Mouse (Mus musculus) spleen, postnatal 10 days (tissue): ENCODE results near the gene Sirpa.

Source experiments
- DNase-seq, 2 experiments: peaks; one replicate each; pipeline ENCODE4 v3.0.0; 2021 to 2022; ENCODE audit warnings: low spot score in 2 of 2

The Sirpa gene

DNA sequence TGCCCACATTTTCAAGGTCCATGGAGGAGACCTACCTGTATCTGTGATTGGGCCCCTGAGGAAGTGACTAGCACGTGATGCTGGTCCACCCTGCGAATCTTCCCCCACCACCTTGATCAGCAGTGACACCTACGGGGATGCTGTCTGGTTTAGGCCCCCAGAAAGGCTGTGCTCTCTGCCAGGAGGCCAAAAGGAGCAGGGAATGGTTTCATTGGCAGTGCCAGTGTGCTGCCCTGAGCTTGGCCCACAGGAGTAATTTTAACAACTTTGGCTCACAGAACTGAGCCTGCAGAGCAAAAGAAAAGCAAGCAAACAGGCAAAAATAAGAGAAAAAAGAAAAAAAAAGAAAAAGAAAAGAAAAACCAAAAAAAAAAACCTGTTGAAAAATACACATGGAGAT is 13.2 kb downstream of the Sirpa start:
- DNase-seq = no peak

DNA sequence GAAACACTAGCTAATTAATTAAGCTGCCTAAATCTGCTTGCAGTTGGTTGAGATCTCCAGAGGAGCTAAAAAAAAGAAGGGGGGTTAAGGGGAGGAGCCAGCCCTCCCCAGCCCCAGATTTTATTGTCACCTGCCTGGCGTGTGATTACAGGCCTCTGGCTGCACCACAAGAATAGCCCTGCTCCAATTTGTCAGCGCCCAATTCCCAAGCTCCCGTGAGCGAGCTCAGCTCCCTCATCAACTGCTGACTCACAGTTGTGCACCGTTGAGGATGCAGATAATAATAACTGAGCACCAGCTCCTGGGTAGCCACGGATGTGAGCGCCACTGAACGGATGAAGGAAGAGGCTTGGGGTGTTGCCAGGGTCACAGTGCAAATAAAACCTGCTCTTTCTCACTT is 13.6 kb downstream of the Sirpa start:
- no peak for DNase-seq

DNA sequence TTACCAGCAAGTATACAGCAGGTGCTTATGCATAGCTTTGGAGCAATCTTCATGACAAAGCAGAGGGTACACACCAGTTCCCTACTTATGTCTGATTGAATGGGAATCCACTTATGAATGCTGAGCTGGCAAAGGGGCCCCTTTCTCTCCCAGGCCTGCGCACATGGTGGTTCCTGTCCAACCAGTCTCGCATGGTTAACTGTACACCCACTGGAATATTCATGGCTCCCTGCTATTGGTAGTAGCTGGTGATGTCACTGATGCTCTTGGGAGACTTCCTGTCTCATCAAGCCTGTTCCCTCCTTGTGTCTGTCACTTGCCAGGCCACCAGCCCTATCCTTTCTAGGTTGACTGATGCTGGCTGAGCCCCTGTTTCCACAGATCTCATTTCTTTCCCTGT is 14.3 kb downstream of the Sirpa start:
- no peak for DNase-seq

DNA sequence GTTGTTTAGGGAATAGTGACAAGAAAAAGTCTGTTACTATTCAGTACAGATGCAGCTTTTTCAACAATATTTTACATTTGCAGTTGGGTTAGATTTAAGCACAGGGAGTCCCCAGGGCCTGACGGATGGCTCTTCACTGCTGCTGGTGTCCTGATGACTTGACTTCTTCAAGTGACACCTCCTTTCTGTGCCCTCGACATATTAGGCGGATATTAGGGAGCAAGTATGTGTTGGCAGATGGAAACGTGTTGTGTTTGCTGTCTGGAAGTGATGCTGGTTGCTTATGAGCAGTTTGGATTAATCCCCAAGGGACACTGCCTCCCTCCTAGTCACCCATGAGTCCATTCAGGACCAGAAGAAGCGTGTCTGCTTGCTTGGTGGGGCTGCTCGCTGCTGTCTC is 21.3 kb downstream of the Sirpa start:
- no peak for DNase-seq

DNA sequence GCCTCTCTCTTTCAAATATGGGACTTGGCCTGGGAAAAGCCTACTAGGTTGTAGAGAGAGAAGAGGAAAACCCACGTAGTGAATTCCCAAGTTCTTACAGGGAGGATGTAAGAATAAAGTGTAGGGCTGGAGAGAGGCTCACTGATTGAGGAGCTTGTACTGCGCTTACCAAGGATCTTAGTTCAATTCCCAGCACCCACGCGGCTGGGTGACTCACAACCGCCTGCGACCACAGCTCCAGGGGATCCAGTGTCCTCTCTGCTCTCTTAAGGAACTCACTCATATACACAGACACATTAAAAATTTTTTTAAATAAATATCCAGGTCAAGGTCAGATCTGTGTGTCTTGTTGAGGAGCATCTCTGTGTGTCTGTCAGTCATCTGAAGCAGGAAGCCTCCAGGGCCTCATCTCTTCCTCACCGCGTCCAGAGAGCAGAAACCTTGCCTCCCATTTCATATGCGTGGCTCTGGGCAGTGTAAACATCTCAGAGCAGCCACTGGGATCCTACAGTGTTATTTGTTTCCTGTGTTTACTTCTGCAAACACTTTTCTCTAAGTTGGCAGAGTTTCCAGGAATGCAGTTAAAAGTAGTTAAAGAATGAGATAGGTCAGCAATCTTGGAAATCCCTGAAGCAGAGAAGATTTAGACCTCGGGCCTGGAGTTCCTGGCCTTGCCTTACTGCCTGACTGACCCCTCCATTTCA is 22.0 kb downstream of the Sirpa start:
- DNase-seq = no peak

DNA sequence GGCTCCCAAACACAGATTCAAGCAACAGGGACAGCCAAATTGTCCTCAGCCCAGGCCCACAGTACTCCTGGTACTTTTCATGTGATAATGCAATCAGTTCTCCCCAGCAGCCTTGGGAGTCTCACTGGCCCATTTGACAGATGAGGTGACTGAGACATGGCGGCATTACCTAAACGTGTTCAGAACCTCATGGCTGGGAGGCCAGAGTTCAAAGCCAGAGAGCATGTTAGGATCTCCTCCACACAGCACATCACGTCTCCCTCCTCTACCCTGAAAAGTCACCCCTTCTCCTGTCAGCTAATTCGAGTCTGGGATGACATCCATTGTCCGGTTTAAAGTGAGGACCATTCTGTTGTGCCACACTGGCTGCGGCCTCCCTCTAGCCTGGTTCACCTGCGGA is 27.5 kb downstream of the Sirpa start:
- DNase-seq = no peak

DNA sequence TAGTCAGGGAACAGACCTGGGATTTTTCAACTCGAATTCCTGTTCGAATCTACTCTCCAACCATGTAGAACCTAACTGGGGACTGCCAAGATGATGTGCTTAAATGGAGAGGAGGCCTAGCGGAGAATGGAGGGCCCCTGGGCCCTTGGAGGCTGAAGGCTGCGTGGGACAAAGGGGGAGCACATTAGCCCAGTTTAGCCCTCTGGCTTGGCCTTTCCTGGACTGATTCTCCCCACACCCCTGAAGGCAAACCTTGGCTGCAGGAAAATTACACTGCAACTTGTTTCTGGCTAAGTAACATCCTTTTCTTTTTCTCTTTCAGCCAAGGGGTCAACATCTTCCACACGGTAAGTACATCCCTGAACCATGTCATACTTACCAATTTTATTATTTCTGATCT is 28.2 kb downstream of the Sirpa start:
- DNase-seq = no peak

DNA sequence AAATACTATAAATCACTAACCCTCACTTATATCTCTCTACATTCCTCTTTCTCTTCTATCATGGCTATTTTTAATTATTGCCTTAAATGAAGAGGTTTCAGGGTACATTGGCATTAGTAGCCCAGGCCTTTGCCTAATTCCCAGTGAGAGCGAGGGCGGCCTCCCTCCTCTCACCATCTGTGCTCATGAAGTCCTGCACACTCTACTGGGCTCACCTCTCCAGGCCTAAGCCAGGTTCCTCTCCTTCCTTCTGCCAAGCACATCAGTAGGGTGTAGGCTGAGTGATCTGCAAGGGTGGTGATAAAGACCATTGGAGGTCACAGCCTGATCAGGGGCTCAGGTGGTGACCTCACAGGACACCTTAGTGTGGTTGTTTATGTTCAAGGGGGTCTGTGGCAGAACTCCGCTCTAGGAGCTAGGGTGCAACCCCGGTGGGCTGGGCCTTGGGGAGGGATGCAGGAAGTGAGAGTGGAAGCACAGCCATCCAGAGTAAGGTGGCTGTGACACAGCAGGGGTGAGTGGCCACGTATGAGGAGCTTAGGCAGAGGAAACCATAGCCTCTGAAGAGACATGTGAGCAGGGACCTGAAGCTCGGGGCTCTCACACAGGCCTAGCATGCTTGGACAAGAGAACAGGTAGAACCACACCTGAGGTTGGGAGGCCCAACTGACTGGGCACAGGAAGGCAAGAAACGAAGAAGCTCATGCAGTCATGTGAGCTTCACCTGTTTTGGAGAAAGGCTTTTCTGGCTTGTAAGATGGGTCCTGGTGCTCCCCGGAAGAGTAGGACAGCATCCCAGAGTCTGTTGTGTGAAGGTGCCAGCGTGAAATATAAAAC is 29.2 kb downstream of the Sirpa start:
- no peak for DNase-seq

DNA sequence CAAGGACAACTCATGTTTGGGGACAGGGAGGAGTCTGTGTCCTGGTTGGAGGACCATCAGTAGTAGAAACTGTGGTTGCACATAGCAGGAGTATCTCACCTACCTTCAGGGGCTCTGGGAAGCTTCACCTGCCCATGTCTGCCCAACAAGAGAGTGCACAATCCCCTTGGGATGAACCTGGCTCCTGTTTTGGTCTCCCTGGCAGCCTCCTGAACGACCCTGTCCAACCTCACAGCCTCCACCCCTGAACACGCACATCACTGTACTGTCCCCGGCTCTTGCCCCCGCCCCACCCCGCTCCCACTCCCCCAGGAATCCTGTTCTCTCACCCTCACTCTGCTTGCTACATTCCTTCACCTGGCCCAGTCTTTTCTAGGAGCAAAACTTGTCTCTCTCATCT is 30.3 kb downstream of the Sirpa start:
- no peak for DNase-seq

DNA sequence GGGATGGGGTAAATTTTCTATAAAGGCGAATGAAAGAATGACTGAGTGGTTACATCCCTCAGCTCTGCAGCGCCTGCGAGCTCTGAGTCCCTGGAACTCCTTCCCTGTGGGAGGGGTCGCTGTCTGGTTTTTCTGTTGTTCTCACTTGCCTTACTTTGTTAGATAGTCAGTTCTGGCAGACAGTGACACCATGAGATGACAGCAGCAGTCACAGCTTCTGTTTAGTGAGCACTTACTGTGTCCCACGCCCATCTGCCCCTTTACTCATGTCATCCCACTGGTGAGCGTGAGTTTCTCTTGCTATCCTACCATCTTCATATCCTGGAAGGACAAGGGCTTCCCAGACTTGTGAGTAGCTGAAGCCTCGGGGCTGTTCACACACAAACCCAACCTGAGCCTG is 31.1 kb downstream of the Sirpa start:
- DNase-seq = no peak

DNA sequence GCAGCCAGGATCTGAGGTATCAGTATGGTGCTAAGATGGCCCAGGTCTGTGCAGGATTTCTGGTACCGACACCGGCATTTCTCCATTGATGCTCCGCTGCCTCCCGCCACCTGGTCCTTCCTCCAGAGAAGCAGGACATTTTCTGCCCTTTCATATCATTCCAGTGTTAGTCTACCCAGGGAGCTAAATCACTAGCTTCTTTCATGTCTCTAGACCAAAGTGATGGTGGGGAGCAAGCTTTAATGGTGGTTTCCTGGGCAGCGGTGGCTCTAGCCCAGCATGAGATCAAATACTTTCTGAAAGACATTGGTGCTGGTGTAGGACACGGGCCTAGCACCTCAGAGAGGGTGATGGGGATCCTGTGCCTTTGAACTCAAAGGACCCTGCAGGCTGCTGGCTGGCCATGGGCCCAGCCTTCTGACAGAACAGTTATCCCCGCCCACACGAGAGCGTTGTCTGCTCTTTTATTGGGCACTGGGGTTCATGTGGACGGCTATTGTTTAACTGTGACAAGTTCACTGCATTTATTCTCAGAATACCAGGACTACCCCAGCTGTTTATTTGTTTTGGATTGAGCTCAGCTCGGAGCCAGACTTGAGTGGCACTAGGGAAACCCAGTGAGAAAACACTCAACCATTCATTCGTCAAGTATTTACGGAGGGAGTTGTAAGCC is 31.7 kb downstream of the Sirpa start:
- no peak for DNase-seq

DNA sequence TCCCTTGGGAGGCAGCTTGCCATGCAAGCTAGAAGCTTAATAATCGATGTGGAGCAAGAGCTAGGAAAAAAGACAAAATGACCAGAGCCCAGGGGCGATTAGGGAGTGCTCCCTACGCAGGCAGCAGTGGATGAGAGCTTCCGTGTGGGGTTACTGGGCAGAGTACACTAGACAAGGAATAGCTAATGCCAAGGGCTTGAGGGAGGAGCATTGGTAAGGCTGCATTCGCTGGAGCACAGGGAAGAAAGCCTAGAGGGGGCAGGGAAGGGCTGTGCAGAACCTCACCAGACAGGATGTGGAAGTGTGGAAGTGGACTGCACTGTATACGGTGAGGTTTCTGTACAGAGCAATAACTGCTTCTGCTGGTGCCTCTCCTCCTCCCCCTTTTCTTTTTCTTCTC is 32.3 kb downstream of the Sirpa start:
- DNase-seq = no peak

DNA sequence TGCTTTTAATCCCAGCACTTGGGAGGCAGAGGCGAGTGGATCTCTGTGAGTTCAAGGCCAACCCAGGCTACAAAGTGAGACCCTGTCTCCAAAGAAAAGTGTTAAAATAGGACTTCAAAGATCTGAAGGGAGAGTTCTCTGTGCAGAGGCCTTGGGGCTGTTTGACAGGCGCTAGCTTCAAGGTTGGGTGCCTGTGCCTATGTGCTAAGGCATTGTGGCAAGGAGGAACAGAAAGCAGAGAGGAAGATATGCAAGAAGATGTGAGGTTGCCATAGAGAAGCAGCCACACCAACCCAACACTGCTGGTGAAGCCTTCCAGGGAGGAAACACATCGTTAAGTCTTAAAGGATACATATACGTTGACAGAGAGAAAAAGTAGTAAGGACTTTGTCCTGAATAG is 33.2 kb downstream of the Sirpa start:
- no peak for DNase-seq

DNA sequence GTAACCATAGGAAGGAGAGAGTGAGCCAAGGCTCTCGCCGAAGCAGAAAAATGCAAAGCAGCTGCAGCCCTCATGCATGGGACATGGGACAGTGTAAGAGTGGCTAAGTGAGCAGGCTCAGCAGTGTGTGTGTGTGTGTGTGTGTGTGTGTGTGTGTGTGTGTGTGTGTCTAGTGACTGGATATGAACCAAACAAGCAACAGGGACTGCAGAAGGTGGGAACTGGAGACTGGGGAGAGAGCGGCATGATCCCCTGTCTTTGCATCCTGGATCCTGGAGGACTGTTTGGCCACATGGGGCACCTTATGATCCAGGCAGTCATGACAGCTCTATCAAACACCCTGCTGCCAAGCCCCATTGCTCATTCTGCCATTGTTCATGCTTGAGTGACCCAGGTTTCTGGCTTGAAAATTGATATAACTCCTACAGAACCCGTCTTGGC is 34.0 kb downstream of the Sirpa start:
- DNase-seq = no peak

DNA sequence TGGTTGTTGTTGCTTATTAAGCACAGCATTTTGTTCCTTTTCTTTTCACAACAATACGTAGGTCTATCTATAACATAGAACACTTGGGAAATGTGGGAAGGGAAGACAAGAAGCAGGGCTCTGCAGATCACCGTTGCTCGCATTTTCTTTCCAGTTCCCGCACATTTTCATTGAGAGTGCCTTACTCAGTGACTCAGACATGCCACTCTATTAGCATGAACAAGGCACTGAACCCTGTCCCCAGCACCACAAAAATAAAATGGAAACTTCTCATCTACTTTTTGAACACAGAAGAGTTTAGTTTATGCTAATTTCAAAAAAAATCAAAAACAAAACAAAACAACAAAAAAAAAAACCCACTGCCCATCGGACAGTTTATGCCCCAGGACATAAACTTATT is 34.5 kb downstream of the Sirpa start:
- DNase-seq = no peak

DNA sequence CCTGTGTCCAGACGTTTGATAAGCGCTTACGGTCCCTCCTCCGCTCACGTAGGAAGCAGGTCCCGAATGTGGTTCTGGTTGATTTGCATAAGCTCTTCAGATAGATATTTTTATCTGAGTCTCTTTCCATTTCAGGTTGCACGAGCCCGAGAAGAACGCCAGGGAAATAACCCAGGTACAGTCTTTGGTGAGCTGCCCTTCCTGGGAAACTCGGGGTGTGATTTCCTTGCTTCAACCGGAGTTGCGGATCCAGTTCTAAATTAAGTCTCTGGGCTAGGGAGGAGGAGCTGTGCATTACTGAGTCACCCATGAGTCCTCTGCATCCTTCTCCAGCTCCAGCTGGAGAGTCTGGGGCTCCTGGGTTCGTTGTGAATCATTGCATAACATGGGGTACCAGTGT is 35.2 kb downstream of the Sirpa start:
- DNase-seq = no peak

DNA sequence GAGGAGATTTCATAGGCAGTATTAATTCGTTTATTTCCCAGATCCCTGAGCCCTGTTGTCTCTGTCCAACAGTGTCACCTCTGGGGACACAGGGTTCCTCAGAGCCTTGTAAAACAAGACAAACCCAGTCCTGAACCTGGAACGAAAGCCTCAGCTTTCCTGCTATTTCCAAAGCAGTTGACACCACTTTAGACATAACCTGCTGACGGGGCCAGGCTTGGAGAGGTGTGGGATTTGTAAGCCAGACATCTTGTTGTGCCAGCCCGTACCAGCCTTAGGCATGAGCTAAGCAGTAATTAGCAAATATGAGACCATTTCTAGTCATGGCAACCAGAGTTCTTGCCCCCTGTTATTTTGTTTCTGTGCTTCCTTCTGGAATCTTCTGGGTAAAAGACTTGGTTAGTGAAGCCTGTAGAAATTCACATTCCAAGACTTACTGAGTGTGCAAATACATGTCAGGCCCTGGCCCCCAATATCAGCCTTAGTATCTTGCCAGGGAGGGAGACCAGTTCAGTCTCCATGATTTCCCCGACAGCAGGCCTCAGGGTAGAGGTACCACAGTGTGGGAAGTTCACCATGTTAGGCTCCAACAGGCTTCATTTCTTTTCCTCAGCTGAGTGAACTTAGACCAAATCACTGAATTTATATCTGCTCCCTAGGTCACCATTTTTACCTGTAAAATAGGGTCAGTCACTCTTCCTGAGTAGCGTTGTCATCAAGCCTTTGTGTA is 36.0 kb downstream of the Sirpa start:
- DNase-seq = no peak

DNA sequence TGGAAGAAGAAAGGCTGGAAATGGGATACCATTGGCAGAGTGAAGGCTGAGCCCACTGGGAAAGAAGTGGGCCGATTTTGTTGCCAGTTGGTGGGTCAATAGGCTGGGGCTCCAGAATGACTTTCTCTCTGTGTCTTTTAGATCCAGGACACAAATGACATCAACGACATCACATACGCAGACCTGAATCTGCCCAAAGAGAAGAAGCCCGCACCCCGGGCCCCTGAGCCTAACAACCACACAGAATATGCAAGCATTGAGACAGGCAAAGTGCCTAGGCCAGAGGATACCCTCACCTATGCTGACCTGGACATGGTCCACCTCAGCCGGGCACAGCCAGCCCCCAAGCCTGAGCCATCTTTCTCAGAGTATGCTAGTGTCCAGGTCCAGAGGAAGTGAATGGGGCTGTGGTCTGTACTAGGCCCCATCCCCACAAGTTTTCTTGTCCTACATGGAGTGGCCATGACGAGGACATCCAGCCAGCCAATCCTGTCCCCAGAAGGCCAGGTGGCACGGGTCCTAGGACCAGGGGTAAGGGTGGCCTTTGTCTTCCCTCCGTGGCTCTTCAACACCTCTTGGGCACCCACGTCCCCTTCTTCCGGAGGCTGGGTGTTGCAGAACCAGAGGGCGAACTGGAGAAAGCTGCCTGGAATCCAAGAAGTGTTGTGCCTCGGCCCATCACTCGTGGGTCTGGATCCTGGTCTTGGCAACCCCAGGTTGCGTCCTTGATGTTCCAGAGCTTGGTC is 37.3 kb downstream of the Sirpa start:
- no peak for DNase-seq

DNA sequence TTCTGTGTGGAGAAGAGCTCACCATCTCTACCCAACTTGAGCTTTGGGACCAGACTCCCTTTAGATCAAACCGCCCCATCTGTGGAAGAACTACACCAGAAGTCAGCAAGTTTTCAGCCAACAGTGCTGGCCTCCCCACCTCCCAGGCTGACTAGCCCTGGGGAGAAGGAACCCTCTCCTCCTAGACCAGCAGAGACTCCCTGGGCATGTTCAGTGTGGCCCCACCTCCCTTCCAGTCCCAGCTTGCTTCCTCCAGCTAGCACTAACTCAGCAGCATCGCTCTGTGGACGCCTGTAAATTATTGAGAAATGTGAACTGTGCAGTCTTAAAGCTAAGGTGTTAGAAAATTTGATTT is 37.9 kb downstream of the Sirpa start:
- no peak for DNase-seq

DNA sequence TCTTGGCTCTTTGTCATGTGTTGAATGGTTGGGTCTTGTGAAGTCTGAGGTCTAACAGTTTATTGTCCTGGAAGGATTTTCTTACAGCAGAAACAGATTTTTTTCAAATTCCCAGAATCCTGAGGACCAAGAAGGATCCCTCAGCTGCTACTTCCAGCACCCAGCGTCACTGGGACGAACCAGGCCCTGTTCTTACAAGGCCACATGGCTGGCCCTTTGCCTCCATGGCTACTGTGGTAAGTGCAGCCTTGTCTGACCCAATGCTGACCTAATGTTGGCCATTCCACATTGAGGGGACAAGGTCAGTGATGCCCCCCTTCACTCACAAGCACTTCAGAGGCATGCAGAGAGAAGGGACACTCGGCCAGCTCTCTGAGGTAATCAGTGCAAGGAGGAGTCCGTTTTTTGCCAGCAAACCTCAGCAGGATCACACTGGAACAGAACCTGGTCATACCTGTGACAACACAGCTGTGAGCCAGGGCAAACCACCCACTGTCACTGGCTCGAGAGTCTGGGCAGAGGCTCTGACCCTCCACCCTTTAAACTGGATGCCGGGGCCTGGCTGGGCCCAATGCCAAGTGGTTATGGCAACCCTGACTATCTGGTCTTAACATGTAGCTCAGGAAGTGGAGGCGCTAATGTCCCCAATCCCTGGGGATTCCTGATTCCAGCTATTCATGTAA is 38.5 kb downstream of the Sirpa start:
- no peak for DNase-seq

DNA sequence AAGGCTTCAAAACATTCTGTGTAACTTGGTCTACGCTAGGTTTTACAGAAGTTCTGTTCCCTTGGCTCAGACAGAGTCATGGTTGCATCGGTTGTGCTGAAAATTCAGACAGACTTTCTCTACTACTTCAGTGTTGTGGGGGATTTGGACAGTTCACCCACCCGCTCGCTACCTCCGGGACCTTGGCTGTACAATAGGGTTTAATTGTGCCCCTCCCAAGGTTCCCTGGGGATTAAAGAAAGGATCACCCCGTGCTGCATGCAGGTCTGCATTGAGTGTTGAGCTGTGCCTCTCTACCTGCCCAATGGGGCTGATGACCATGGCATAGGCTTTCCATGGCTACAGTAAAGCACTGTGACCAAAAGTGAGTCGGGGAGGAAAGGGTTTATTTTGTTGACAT is 39.7 kb downstream of the Sirpa start:
- DNase-seq = no peak
